Mouse (Mus musculus) A20 (cell line): ENCODE data around the gene Smim17.
"Not testable (repeated sequence)": the region's sequence is repeated elsewhere in the genome, so short reads cannot be mapped to it uniquely, and the experiment has no call there.

Source experiments
- DNase-seq: peaks from one replicate; pipeline ENCODE4 v3.0.0-alpha.2; 2011; ENCODE audit warnings: low read depth, low spot score

The Smim17 gene

DNA sequence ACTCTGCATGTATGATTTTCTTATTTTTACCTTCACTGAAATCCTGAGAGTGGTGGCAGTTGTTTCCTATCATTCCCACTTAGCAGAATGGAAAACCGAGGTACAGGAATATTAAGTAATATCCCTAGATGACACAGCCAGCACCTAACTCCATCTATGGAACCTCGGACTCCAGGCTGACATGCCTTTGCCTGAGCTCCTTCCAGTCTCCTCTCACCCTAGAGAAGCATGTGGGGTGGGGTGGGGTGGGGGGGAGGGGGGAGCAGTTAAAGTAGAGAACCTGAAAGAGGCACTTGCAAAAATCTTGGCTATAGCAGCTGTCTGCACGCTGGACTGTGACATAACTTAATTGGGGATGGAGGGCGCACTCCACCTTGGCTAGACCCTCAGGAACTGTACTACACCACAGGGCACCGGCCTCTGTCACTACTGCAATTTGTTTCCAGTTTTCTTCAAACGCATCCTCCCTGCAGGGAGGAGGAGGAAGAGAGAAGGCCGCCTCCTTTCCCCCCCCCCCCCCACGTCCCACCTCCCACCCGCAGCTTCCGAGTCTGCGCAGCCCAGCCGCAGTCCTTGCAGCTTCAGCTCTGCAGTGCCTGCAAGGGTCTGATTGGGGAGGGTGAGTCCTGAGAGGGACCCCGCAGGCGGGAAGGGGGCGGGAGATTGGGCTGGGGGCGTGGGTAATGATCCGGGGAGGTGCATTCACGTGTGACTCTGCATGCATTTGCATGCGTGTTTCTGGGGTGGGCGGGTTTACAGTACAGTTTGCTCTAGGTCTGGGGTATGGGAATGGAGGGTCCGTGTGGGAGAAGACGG is 16.3 kb downstream of the Smim17 start:
- DNase-seq: no peak

- DNase-seq: no peak
These were observed 16.9 kb downstream of the Smim17 start for GRCm38 (mm10) chr7:6415442-6415787.

DNA sequence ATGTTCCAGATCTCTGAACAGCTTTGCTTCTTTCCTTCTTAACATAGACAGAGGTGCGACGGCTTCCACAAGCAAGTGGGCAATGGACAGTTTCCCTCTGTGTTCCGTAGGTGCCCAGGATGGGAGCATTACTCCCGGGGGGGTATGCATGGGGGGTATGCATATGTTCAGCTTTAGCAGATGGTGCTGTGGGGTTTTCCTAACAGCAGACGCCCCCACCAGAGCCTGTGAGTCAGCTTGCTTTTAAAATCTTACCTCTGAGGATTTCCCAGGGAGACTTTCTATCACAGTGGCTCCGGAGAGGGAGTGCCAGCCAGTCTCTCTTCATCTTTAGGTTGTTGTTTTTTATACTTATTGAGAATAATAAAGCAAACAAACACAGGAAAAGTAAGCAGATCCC is 21.4 kb downstream of the Smim17 start:
- no peak for DNase-seq

GRCm38 (mm10) chr7:6429381-6429780 is 30.9 kb downstream of the Smim17 start:
- no peak for DNase-seq

GRCm38 (mm10) chr7:6430342-6430741 is 31.8 kb downstream of the Smim17 start:
- peak; percentile 49 for DNase-seq

- DNase-seq: no peak
These were observed 39.9 kb downstream of the Smim17 start, which contains the start of gene Olfr1344 for GRCm38 (mm10) chr7:6438388-6438787. TSS of gene Olfr1344 (plus strand) at chr7:6438688.

DNA sequence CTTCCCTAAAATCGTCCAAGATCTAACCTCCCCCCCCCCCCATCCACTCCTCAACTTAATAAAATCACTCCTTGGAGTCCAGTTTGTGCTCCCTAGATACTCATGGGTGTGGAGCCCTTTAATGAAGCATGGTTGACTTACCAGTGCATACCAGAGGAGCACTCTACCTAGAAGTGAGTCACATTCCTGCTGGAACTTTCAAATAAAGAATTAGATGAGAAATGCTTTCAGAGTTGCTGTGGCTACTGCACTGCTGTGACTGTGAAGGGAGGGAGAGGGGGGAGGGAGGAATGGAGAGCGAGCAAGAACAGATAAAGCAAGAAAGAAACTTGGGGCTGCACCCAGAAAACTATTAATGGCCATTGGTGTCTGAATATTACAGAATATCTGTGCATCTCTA is 42.7 kb downstream of the Smim17 start:
- no peak for DNase-seq

- DNase-seq: no peak
These were observed 49.3 kb downstream of the Smim17 start for GRCm38 (mm10) chr7:6447771-6448170.

DNA sequence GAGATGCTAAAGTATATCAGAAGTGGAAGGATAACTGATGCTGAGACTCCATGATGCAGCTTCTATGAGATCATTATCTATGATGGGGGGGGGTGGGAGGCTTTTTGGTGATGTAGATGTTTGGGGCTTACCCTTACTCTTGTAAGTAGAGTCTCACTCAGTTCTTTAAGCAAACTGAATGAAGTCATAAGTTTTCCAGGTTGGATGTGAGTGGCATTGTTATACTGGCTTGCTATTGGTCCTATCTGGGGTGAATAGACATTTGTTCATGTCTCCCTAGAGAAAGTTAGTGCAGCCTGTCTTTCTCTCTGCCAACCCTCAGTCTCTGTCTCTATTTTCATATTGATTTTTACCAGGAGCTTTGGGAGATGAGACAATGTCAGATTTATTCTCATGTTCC is 57.4 kb downstream of the Smim17 start, which contains the start of gene Olfr1336:
Olfr1336 (plus strand) TSS at position 301 of the 400 bp plus-strand sequence.
- DNase-seq: no peak

DNA sequence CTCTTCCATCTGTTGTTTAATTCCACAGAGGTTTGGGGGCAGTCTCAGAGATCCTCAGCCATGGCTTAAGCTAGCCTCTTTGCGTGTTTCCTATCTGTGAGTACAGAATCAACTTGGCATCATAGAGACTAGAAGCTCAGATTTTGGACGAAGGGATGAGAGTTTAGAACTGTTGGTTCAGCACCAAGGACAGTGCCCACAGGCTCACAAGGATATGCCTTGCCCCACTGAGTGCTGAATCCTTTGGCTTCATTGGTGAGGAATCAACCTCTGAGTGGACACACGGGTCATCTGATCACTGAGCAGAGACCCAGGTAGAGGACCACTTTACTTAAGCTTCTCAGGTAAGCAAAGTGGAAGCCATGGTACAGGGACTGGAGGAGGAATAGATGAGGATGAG is 57.9 kb downstream of the Smim17 start:
- DNase-seq: no peak

DNA sequence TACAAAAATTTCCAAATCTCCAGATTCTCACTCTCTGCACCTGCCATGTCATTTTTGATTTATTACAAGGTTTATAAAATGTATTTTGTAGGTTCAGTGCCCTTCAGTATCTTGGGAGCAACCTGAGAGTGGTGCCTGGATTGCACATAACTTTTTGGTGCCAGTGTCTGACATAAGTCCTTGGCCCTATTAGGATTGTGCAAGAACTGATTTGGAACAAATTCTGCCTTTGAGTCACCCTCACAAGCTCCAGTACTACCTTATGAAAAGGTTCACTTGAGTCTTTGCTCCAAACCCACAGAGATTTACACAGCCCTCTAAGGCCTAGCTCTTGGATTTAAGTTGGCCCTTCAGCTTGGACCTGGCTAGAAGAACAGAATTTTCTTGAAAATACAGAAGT is 68.4 kb downstream of the Smim17 start, which contains the start of gene Olfr1346:
Olfr1346 (plus strand) TSS at position 151 of the 400 bp plus-strand sequence.
- no peak for DNase-seq

- not testable (repeated sequence) for DNase-seq
These were observed 79.1 kb downstream of the Smim17 start for GRCm38 (mm10) chr7:6477633-6478032.
